Mouse (Mus musculus) adrenal gland, postnatal 4 days (tissue): ENCODE results near the gene Zfp553. TPM values are rescaled to one million over a fixed set of nuclear protein-coding genes. Genes with fewer than 3 reads are reported as not detected.
"Not testable (repeated sequence)": the region's sequence is repeated elsewhere in the genome, so short reads cannot be mapped to it uniquely, and the experiment has no call there.

Source experiments
- DNase-seq, 2 experiments: peaks; one replicate each; pipeline ENCODE4 v3.0.0; 2021 to 2022; ENCODE audit warnings: low spot score in 2 of 2, mixed read lengths in 2 of 2
- total RNA-seq, 2 experiments: library from RNA; stranded (reverse); gene quantifications; 2 replicates each; pipeline ENCODE4 v1.2.3; 2021

Zfp553 gene
- total RNA-seq, 2 experiments from 2014 or later: 18.3 to 19.3 TPM

GRCm38 (mm10) chr7:127231826-127232621 lies 837 bp upstream of the Zfp553 start:
- no peak for DNase-seq

- no peak for DNase-seq
Observed at GRCm38 (mm10) chr7:127233368-127233749, 498 bp downstream of the Zfp553 start.

GRCm38 (mm10) chr7:127233765-127234164 lies 904 bp downstream of the Zfp553 start:
- DNase-seq: no peak

GRCm38 (mm10) chr7:127234777-127235176 lies 1.9 kb downstream of the Zfp553 start:
- DNase-seq: no peak

GRCm38 (mm10) chr7:127243361-127243867 lies 10.6 kb downstream of the Zfp553 start:
- DNase-seq: no peak

GRCm38 (mm10) chr7:127243870-127244657 lies 11.2 kb downstream of the Zfp553 start, which contains the start of gene Zfp771:
TSS of gene Zfp771 (plus strand) at chr7:127244274.
- peak; percentile 90 to 91 for DNase-seq

GRCm38 (mm10) chr7:127244658-127245510 lies 12.0 kb downstream of the Zfp553 start:
- DNase-seq: no peak

- not testable (repeated sequence) for DNase-seq
Observed at GRCm38 (mm10) chr7:127250511-127250910, 17.6 kb downstream of the Zfp553 start.

GRCm38 (mm10) chr7:127252414-127252813 lies 19.6 kb downstream of the Zfp553 start:
- DNase-seq: no peak

GRCm38 (mm10) chr7:127253341-127253740 lies 20.5 kb downstream of the Zfp553 start:
- DNase-seq: no peak

GRCm38 (mm10) chr7:127253821-127254769 lies 21.2 kb downstream of the Zfp553 start:
- DNase-seq: peak; percentile 79 to 80

- DNase-seq: no peak
Observed at GRCm38 (mm10) chr7:127255008-127255407, 22.1 kb downstream of the Zfp553 start.

- no peak for DNase-seq
Observed at GRCm38 (mm10) chr7:127255965-127256364, 23.1 kb downstream of the Zfp553 start.

GRCm38 (mm10) chr7:127256518-127256917 lies 23.7 kb downstream of the Zfp553 start:
- no peak for DNase-seq

GRCm38 (mm10) chr7:127259186-127259905 lies 26.5 kb downstream of the Zfp553 start:
- DNase-seq: no peak

- peak; percentile 80 to 91 for DNase-seq
Observed at GRCm38 (mm10) chr7:127260309-127261111, 27.6 kb downstream of the Zfp553 start, which contains the start of gene Dctpp1. TSS of gene Dctpp1 (minus strand) at chr7:127260709.

- DNase-seq: no peak
Observed at GRCm38 (mm10) chr7:127262218-127262961, 29.5 kb downstream of the Zfp553 start.
